Mouse (Mus musculus) embryonic facial prominence, embryonic 13.5 days (tissue): ENCODE data around the gene Glyat. TPM values are rescaled to one million over a fixed set of nuclear protein-coding genes. Genes with fewer than 3 reads are reported as not detected.
"Not testable (repeated sequence)": the region's sequence is repeated elsewhere in the genome, so short reads cannot be mapped to it uniquely, and the experiment has no call there.

Source experiments
- ATAC-seq: fragments of 200-750 bp; cut with Nextera tagmentation; 2 replicates; pipeline ENCODE4 v1.8.0; 2017; ENCODE audit warnings: low read depth; ENCODE audit not compliant: insufficient number of reproducible peaks, insufficient read depth, low FRiP score, low TSS enrichment
- H3K27ac ChIP-seq: fragments of 300-500 bp; sonication (generic); 2 replicates; pipeline ENCODE4 v1.5.1; 2015; ENCODE audit warnings: moderate library complexity, mild to moderate bottlenecking, inconsistent platforms
- H3K27me3 ChIP-seq: fragments of 300-500 bp; sonication (generic); 2 replicates; pipeline ENCODE4 v1.6.1; 2015; ENCODE audit warnings: mild to moderate bottlenecking, inconsistent platforms
- H3K36me3 ChIP-seq: fragments of 300-500 bp; sonication (generic); 2 replicates; pipeline ENCODE4 v1.6.1; 2015; ENCODE audit warnings: mild to moderate bottlenecking, inconsistent platforms
- H3K4me1 ChIP-seq: fragments of 300-500 bp; sonication (generic); 2 replicates; pipeline ENCODE4 v1.6.1; 2015; ENCODE audit warnings: inconsistent platforms
- H3K4me2 ChIP-seq: fragments of 300-500 bp; sonication (generic); 2 replicates; pipeline ENCODE4 v1.6.1; 2015; ENCODE audit warnings: moderate library complexity, mild to moderate bottlenecking, inconsistent platforms
- H3K4me3 ChIP-seq: fragments of 300-500 bp; sonication (generic); 2 replicates; pipeline ENCODE4 v1.5.1; 2015; ENCODE audit warnings: mild to moderate bottlenecking, inconsistent platforms
- H3K9ac ChIP-seq: fragments of 300-500 bp; sonication (generic); 2 replicates; pipeline ENCODE4 v1.6.1; 2015; ENCODE audit warnings: mild to moderate bottlenecking, inconsistent platforms
- H3K9me3 ChIP-seq: fragments of 300-500 bp; sonication (generic); 2 replicates; pipeline ENCODE4 v1.6.1; 2016; ENCODE audit warnings: inconsistent platforms
- WGBS: fragments of 180-500 bp; shearing (Covaris S2); methylation state at CpG from one replicate; pipeline ENCODE4 v1.1.7; 2015; ENCODE audit warnings: mixed read lengths; 5-methylcytosine and 5-hydroxymethylcytosine counted together
- polyA plus RNA-seq: library from polyadenylated mRNA; unstranded; fragments of >200 nt; fragmentation: Nextera tagmentation; extraction: Ambion mirVana; gene quantifications from 2 replicates; pipeline ENCODE4 v1.2.1, GENCODE M21; 2015

Glyat gene
- polyA plus RNA-seq, 1 experiment from 2014 or later = not detected

DNA sequence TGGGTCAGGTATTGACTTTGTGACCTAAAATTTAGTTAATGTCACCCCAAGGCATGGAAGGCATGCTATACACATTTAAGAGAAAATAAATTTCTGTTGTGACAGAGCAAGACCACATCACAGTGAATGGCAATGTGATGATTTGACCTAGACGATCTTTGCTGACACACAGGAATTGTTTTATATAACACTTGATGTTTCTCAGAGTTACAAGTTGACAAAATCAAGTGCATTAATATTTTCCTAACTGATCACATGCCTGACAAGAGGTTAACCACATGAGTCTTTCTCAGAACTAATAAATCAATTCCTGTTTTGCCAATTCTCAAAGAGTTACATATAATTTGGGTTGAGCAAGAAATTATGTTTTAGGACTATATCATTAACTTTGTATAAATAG is 19.5 kb upstream of the Glyat start:
- Histone ChIP-seq H3K4me1 (no peaks in the 10 kb centered on the region), H3K4me3 (no peak overlapping the region), H3K36me3 (no peaks in the 10 kb centered on the region), H3K27ac (no peak overlapping the region), H3K9me3 (no peaks in the 10 kb centered on the region), H3K9ac (no peak overlapping the region), H3K27me3 (no peaks in the 10 kb centered on the region), H3K4me2 (no peak overlapping the region)
- WGBS = 77% methylated on average over 1 of the region's 1 CpGs
- ATAC-seq = no peak

DNA sequence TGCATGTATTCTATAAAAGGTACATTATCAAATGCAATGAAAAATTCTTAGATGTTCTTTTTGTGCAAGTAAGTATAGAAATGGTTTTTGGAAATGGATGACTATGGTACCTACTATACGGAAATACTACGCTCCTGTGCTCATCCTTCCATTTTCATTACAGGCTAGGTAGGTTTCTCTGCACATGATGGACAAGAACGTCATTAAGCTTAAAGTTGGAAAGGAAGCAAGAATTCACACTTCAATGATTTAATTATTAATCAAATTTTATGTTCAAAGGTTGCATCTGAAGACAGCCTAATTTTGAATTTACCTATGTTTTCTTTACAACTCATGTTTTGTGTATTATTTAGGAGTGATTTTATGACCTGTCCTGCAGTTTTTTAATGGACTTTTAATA is 1.2 kb downstream of the Glyat start:
- no peak for ATAC-seq
- 82% methylated on average over 3 of the region's 3 CpGs for WGBS

DNA sequence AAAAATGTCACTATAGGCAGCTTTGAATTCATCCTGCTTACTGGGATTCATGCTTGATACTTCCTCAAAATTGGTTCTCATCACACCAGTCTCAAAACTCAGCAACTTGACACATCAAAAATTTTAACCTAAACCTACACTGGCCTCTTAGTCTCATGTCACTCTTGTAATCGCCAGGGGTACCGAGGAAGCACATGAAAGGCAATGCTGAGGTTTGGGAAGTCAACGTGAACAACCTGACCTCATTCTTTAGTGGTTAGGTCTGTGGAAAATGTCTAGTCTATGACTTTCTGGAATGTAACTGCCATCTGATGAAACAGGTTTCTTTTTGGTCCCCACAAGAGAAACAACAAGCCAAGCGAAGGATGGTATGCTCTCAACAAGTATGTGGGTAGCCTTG is 1.9 kb downstream of the Glyat start:
- Histone ChIP-seq H3K9ac (no peak overlapping the region), H3K9me3 (no peaks in the 10 kb centered on the region), H3K36me3 (no peaks in the 10 kb centered on the region), H3K4me1 (no peaks in the 10 kb centered on the region), H3K27ac (no peak overlapping the region), H3K27me3 (no peaks in the 10 kb centered on the region), H3K4me3 (no peak overlapping the region), H3K4me2 (no peak overlapping the region)
- 85% methylated on average over 4 of the region's 4 CpGs for WGBS
- no peak for ATAC-seq

More for the DNA sequence above, 1.2 kb downstream of the Glyat start:
- no peak overlapping the region for H3K4me2 ChIP-seq
- H3K27me3 ChIP-seq = no peaks in the 10 kb centered on the region
- H3K27ac ChIP-seq = no peak overlapping the region
- no peak overlapping the region for H3K9ac ChIP-seq
- no peaks in the 10 kb centered on the region for H3K36me3 ChIP-seq
- no peaks in the 10 kb centered on the region for H3K9me3 ChIP-seq
- H3K4me1 ChIP-seq = no peaks in the 10 kb centered on the region
- no peak overlapping the region for H3K4me3 ChIP-seq

DNA sequence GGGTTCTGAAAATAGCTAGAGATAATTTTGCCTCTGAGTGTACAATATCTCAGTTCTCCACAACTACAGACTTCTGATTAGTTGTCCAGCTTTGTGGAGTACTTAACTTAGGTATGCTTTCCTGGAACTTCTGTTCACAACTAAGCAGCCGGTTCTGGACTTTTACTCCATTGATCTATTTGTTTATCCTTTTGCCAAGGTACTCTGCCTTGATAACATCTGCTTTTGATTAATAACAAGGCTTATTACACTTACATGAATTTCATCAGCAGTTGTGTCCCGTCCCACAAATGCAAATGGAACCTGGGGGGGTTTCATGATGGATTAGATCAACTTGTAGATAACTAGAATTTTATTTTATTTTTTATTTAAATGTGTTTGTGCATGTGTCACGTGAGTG is 3.8 kb downstream of the Glyat start:
- ATAC-seq = no peak
- no peaks in the 10 kb centered on the region for H3K9me3 ChIP-seq
- no peak overlapping the region for H3K27ac ChIP-seq
- 65% methylated on average over 3 of the region's 3 CpGs for WGBS
- H3K36me3 ChIP-seq = no peaks in the 10 kb centered on the region
- no peaks in the 10 kb centered on the region for H3K4me1 ChIP-seq
- H3K4me3 ChIP-seq = no peak overlapping the region
- H3K27me3 ChIP-seq = no peaks in the 10 kb centered on the region
- H3K9ac ChIP-seq = no peak overlapping the region
- H3K4me2 ChIP-seq = no peak overlapping the region

DNA sequence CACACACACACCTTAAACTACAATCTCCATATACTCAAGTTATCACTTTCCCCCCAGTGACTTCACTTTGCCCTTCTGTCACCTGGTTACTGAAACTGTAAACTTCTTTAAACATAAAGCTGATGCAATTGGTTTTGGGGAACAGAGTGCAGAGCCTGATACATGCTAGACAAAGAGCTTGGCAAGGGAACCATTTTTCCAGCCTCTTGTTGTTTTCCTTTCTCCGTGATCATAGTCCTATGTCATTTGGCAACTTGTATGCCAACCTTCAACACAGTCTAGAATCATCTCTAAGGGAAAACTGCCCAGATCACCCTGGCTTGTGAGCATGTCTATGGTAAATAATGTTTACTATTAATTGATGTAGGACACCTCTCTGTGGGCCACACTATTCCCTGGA is 4.9 kb downstream of the Glyat start:
- H3K27me3 ChIP-seq = no peaks in the 10 kb centered on the region
- no peaks in the 10 kb centered on the region for H3K4me1 ChIP-seq
- H3K36me3 ChIP-seq = no peaks in the 10 kb centered on the region
- no peaks in the 10 kb centered on the region for H3K9me3 ChIP-seq
- no peak overlapping the region for H3K27ac ChIP-seq
- no peak overlapping the region for H3K4me3 ChIP-seq
- no peak for ATAC-seq
- no peak overlapping the region for H3K4me2 ChIP-seq
- WGBS = 93% methylated on average over 1 of the region's 1 CpGs
- H3K9ac ChIP-seq = no peak overlapping the region

DNA sequence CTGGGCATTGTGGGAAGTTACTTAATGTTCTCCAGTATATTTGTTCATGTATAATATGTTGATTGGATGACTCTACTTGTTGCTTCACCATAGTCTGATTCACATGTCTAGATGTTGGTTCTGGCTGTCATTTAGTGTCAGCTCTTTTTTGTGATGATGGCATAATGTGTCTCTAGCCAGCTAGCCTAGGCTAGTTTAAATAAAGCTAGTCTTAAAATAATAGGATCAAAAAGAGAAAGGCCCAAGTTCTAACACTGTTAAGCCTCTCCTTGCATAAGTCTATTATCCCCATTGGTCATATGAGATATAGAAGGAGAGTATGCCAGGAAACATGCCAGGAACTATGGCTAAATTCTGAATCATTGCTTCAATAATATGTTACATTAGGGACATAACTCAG is 16.4 kb downstream of the Glyat start:
- Histone ChIP-seq H3K27me3 (no peaks in the 10 kb centered on the region), H3K9ac (no peak overlapping the region), H3K9me3 (no peaks in the 10 kb centered on the region), H3K4me1 (no peaks in the 10 kb centered on the region), H3K4me3 (no peak overlapping the region), H3K4me2 (no peak overlapping the region), H3K36me3 (no peaks in the 10 kb centered on the region), H3K27ac (no peak overlapping the region)
- no peak for ATAC-seq

DNA sequence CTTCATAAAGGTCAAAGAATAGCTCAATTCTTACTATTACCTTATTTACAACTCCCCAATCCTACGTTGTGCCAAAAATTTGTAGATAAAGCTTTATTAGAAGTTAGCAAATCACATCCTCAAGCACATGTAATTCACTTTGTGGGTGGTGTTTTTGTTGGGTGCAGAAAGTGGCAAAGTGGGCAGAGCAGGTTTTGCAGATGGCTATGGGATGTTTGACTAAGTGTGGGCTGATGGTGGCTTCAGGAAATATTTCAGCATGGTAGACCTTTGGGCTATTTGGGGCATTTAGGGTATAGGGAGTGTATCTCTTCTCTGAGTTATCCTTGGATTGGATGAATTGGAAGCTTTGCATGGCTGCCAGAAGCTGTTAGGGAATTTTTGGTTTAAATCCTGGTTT is 33.0 kb downstream of the Glyat start:
- Histone ChIP-seq H3K9me3 (peaks cover 9% of the 10 kb centered on the region), H3K4me2 (no peak overlapping the region), H3K36me3 (no peaks in the 10 kb centered on the region), H3K27me3 (no peaks in the 10 kb centered on the region), H3K9ac (no peak overlapping the region), H3K27ac (no peak overlapping the region), H3K4me3 (no peak overlapping the region), H3K4me1 (no peaks in the 10 kb centered on the region)
- 67% methylated on average over 1 of the region's 1 CpGs for WGBS
- no peak for ATAC-seq

DNA sequence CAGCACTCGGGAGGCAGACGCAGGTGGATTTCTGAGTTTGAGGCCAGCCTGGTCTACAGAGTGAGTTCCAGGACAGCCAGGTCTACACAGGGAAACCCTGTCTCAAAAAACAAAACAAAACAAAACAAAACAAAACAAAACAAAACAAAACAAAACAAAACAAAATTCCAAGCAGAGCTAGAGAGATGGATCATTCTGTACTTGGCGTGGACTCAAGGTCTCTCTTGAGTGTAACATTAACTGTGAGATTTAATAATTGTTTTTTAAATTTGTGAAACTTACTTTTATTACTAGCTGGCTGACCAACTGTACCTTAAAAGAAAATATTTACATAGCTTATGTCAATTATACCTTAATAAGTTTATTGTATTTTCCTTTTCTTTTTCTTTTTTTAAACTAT is 35.5 kb downstream of the Glyat start:
- H3K27ac ChIP-seq, H3K4me2 ChIP-seq, H3K4me1 ChIP-seq, ATAC-seq, H3K27me3 ChIP-seq, H3K9me3 ChIP-seq, H3K36me3 ChIP-seq, H3K9ac ChIP-seq, H3K4me3 ChIP-seq: not testable (repeated sequence)
- 87% methylated on average over 3 of the region's 3 CpGs for WGBS

DNA sequence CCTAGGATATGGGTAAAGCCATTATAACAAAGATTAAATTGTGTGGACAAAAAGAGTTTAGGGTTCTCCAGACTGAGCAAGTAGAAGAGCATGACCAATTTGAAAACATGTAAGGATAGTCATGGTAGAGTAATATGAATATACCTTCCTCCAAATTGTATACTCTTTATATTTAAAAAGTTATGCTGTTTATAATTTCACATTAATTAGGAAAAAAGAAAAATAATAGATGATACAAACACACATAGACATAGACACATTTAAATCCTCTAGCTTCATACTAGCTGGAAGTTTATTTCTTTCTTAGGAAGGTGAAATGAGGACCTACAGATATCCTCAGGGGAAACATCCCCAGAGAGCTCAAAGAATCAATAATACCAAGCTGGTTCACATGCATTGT is 37.0 kb downstream of the Glyat start, which contains the start of gene Olfr1442:
Olfr1442 (plus strand) TSS at position 301 of the 400 bp plus-strand sequence.
- no peak within 1 kb of the TSS for H3K9ac ChIP-seq
- H3K4me2 ChIP-seq = no peak within 1 kb of the TSS
- H3K27me3 ChIP-seq = no peaks in the 10 kb centered on the region
- H3K4me1 ChIP-seq = no peaks in the 10 kb centered on the region
- no peaks in the 10 kb centered on the region for H3K36me3 ChIP-seq
- no peak within 1 kb of the TSS for H3K27ac ChIP-seq
- H3K4me3 ChIP-seq = no peak within 1 kb of the TSS
- no peak for ATAC-seq
- H3K9me3 ChIP-seq = no peaks in the 10 kb centered on the region

DNA sequence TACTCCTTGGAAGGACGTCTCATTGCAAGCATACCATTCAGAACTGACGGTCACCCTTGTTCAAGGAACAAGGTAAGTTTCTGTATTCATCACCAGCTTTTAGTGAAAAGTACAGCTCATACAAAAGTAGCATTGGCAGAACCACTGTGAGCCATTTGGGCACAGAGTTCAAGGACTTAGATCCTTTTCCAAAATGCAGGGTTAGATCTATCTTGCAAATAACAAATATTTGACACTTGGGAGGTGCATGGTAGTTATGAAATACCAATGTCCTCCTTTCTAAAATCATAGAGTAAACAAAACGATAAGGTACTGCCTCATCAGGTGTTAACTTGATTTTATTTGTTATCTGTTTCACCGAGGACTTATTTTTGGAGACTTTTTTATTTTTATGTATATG is 37.9 kb downstream of the Glyat start:
- WGBS = 86% methylated on average over 4 of the region's 4 CpGs
- Histone ChIP-seq H3K9me3 (no peaks in the 10 kb centered on the region), H3K4me1 (no peaks in the 10 kb centered on the region), H3K4me3 (no peak overlapping the region), H3K27ac (no peak overlapping the region), H3K36me3 (no peaks in the 10 kb centered on the region), H3K4me2 (no peak overlapping the region), H3K9ac (no peak overlapping the region), H3K27me3 (no peaks in the 10 kb centered on the region)
- no peak for ATAC-seq

DNA sequence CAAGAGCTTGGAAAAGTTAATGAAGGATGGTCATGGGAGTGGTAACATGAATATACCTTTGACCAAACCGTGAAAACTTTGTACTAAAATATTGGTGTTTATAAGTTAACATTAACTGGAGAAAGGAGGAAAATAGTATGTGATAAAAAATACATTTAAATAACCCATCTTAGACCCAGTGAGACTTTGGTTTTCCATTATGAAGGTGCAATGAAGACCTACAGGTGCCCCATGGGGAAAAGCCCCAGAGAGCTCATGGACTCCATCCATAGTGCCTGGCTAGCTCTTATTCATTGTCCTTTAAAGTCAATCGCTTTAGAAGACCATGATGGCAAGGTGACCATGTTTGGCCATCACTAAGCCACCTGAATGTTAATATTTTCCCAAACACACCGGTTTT is 44.7 kb downstream of the Glyat start, which contains the start of gene Olfr1443:
Olfr1443 (plus strand) TSS at position 301 of the 400 bp plus-strand sequence.
- Histone ChIP-seq H3K4me3 (no peak within 1 kb of the TSS), H3K4me1 (no peaks in the 10 kb centered on the region), H3K27ac (no peak within 1 kb of the TSS), H3K27me3 (no peaks in the 10 kb centered on the region), H3K9me3 (no peaks in the 10 kb centered on the region), H3K36me3 (no peaks in the 10 kb centered on the region), H3K4me2 (no peak within 1 kb of the TSS), H3K9ac (no peak within 1 kb of the TSS)
- ATAC-seq = no peak
- 67% methylated on average over 3 of the region's 3 CpGs for WGBS

DNA sequence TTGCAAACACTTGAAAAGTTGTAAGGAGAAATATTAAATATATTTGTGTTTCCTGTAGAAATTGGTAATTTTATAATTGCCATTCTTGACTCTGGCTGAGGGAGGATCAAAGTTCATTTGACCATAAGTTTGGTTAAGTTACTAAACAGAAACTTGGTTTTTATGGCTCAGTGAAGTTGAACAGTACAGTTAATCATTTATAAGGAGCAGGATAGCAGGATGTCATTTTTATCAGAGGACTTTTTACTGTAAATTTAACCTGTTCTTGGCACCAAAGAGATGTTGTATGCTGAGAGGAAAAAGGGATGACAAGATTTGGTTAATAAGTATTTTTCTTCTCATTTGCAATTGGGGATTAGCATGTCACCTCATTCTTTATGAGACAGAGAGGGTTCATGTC is 51.5 kb downstream of the Glyat start:
- H3K4me3 ChIP-seq = no peak overlapping the region
- H3K9me3 ChIP-seq = no peaks in the 10 kb centered on the region
- no peaks in the 10 kb centered on the region for H3K36me3 ChIP-seq
- H3K4me1 ChIP-seq = no peaks in the 10 kb centered on the region
- no peak overlapping the region for H3K27ac ChIP-seq
- no peak overlapping the region for H3K4me2 ChIP-seq
- no peak overlapping the region for H3K9ac ChIP-seq
- ATAC-seq = no peak
- no peaks in the 10 kb centered on the region for H3K27me3 ChIP-seq

DNA sequence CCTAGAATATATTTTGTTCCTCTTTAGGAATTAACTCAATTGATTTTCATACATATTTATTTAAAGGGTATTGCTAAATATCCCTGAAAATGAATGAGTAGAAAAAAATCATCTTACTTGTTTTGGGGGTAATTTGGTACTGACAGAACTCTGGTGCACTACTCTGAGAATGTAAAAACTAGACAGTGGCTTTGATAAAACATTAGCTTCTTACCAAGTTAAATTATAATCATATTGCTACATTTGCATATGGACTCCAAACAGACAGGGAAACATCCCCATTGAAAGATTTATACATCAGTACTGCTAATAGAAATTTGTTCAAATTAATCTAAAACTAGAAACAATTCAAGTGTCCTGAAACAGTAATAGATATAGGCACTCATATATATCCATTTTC is 52.1 kb downstream of the Glyat start:
- H3K4me3 ChIP-seq = no peak overlapping the region
- no peak overlapping the region for H3K27ac ChIP-seq
- no peaks in the 10 kb centered on the region for H3K36me3 ChIP-seq
- no peaks in the 10 kb centered on the region for H3K27me3 ChIP-seq
- H3K4me2 ChIP-seq = no peak overlapping the region
- no peak for ATAC-seq
- no peaks in the 10 kb centered on the region for H3K4me1 ChIP-seq
- no peaks in the 10 kb centered on the region for H3K9me3 ChIP-seq
- H3K9ac ChIP-seq = no peak overlapping the region
